Mouse (Mus musculus) urinary bladder, postnatal 25 days (tissue): ENCODE data around the gene Uxs1.

Experiments
- DNase-seq: peaks from one replicate; pipeline ENCODE4 v3.0.0; 2022; ENCODE audit warnings: low spot score

Gene Uxs1

DNA sequence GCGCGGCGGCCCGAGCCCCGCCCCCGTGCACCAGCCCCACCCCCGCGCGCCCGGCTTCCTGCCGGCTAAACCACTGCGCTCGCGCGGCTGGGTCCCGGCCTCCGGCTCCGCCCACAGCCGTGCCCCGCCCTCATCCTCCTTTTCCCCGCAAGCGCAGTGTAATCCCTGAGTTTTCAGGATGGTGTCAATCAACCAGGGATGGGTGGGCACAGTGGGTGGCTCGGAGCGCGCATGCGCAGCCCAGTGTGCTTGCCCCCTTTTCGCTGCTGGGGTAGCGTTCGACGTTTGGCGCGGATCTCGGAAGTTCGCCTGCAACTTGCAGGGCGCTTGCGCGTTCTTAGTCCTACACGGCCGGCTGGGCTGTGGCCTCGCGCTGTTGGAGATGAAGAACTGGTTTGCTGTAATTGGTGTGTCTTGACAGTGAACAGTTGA is at the start of gene Uxs1:
Gene Uxs1, minus strand, starts transcription at position 38 of the 432 bp plus-strand sequence.
- peak; percentile 94 for DNase-seq

DNA sequence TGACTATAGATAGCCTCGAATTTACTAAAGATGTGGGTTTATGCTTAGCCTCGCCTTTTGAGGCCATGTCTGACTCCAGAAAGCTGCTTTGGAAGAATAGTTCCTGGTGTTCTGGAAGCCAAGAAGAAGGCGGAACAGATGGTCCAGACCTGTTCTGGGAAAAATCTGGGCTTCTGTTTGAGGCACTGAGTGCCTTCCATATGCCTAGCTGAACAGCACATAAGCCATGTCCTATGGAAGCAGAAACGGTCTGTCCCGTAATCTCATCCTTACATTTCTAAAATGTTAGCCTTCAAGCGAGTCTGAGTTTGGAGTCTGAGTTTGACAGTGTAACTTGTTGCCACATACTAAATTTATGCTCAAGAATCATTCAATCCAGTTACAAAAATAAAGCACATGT is 49.6 kb upstream of the Uxs1 start:
- DNase-seq: no peak

DNA sequence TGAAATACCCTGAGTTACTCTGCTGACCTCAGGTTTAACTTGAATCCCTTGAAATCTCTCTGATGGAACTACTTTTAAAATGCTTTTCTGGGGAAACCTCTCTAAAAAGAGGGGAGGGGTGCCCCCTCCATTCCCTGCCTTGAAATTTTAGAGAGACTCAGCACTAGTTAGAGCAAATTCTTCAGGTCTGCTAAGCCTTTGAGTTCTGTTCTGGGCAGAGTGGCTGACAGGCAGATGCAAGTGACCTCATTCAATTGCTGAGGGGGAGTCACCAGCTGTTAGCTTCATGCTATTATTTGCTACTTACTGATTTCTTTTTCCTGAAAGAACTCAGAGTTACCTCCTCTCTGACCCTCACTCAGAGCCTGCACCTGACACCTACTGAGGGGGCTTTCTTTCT is 43.5 kb upstream of the Uxs1 start:
- no peak for DNase-seq

- no peak for DNase-seq
Measured at GRCm38 (mm10) chr1:43868510-43868909, 40.9 kb upstream of the Uxs1 start.

- DNase-seq: no peak
Measured at GRCm38 (mm10) chr1:43864758-43865157, 37.2 kb upstream of the Uxs1 start.

DNA sequence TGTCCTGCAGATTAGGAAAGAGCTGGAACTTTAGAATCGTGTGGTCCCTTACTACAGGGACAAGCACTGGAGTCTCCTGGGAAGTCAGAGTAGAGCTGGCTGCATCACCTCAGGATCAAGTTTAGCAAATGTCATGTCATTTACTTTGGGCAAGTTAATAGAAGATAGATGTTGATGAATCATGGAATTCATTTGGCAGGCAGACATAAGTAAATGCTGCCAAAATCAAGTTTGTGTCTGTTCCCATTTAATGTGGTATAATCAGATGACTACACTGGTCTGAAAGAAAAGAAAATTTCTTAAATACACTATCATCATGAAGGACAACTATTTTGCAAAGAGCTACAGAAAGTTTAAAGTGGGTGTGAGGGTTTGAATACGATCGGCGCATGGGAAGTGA is 35.0 kb upstream of the Uxs1 start:
- DNase-seq: no peak

GRCm38 (mm10) chr1:43858988-43859387 is 31.4 kb upstream of the Uxs1 start:
- no peak for DNase-seq

GRCm38 (mm10) chr1:43857656-43858055 is 30.1 kb upstream of the Uxs1 start:
- DNase-seq: no peak

DNA sequence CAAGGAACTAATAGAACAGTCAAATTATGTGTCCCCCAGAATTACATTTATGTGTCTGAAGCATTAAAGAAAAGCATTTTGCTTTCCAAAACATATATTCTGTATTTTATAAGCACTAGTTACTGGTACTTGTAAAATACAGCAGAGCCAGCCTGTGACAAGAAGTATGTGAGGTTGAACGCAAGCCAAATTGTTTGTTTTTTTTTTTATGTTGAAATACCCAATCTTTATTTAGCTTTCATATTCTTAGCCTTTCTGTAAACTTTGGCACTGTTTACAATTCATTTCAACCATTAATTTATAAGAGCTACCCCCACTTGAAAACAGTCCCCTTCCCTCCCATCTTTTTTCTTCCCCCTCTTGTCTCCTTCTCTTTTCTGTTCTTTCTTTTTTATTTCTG is 28.0 kb upstream of the Uxs1 start:
- DNase-seq: no peak

GRCm38 (mm10) chr1:43843398-43843797 is 15.8 kb upstream of the Uxs1 start:
- no peak for DNase-seq

DNA sequence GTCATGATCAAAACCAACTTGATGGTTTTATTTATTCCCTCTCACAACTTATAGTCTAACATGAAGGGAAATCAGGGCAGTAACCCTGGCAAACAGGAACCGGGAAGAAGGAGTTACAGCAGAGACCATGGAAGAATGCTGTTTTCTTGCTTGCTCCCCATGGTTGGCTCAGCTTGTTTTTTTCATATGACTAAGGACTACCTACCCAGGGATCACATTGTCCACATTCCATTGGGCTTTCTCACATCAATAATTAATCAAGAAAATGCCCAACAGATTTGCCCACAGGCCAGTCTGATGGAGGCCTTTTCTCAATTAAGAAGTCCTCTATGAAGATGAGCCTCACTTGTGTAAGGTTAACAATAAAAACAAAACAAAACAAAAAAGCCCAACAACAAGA is 9.6 kb upstream of the Uxs1 start:
- no peak for DNase-seq

- no peak for DNase-seq
Measured at GRCm38 (mm10) chr1:43830096-43830495, 2.5 kb upstream of the Uxs1 start.

- peak; percentile 27 for DNase-seq
Measured at GRCm38 (mm10) chr1:43827002-43827762, 418 bp downstream of the Uxs1 start.

DNA sequence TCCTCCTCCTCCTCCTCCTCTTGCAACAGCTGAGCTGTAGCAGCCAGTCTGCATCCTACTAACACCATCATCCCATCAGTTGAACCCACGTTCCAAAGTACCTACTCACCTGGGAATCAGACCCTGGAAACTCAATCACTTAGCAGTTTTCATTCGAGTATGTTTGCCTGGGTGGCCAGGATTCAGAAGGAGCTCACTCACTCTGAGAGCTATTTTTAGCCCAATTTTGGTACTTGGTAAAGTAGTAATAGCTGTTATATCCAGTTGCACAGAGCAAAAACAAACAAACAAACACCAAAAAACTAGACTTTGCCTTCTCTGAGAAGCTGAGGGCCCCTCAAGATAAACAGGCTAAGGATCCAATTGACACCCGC is 985 bp downstream of the Uxs1 start:
- DNase-seq: no peak

GRCm38 (mm10) chr1:43823406-43823805 is 4.2 kb downstream of the Uxs1 start:
- no peak for DNase-seq

- DNase-seq: no peak
Measured at GRCm38 (mm10) chr1:43822586-43822985, 5.0 kb downstream of the Uxs1 start.

- no peak for DNase-seq
Measured at GRCm38 (mm10) chr1:43821804-43822203, 5.8 kb downstream of the Uxs1 start.

DNA sequence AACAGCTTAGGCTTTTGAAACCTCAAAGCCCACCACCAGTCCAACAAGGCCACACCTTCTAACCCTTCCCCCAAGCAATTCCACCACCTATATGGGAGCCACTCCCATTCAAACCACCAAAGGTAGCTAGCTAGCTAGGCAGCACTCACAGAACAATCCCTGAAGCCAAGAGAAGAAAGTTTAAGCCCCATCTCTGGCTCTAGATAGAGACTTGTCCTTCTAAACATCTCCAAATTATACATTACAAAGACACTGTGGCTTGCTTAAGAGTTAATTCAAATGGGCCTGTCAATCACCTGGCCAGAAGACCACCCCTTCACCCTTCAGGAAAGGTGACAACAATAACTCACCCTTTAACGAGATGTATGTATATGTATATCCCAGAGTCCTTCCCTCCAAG is 7.0 kb downstream of the Uxs1 start:
- DNase-seq: no peak

DNA sequence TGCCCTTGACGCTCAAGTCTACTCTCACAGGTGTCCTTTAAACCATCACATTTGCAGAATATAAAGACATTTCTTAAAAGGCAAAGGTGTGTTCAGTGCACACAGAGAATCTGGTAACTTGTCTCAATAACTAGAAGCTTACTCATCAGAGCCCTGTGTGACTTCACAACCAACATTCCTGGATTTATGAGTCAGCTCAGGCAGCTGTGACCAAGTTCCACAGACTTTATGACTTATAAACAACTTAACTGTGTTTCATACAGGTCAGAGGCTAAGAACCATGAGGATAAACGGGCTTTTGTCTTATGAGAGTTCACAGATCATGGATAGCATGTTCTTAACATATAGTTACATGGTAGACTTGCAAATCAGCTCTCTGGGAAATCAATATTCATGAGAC is 8.5 kb downstream of the Uxs1 start:
- DNase-seq: no peak

GRCm38 (mm10) chr1:43818356-43818755 is 9.2 kb downstream of the Uxs1 start:
- no peak for DNase-seq

GRCm38 (mm10) chr1:43811764-43812163 is 15.8 kb downstream of the Uxs1 start:
- no peak for DNase-seq

GRCm38 (mm10) chr1:43811055-43811454 is 16.5 kb downstream of the Uxs1 start:
- DNase-seq: no peak

- no peak for DNase-seq
Measured at GRCm38 (mm10) chr1:43809351-43809750, 18.2 kb downstream of the Uxs1 start.

DNA sequence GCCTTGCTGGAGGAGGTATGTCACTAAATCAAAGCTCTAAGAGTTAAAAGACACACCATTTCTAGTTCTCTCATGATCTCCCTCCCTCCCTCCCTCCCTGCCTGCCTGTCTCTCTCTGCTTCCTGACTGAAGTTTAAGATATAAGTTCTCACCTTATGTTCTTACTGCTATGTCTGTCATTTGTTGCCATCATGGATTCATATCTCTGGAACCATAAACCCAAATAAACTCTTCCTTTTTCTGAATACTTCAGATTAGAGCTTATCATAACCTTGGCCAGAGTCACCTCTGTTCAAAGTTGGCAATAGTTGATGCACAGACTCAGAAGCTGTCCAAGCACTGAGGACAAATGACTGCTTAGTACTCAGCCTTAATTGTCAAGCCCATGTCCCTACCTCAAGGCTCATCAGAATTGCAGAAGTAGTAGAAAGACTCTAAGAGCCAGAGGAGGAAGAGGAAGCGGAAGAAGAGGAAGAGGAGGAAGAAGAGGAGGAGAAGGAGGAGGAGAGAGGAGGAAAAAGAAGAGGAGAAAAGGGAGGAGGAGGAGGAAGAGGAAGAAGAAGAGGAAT is 23.6 kb downstream of the Uxs1 start:
- no peak for DNase-seq
